Mouse (Mus musculus) bone marrow macrophage, adult 2 months (primary cell): Measurements from ENCODE around the gene Suz12. TPM values are rescaled to one million over a fixed set of nuclear protein-coding genes. Genes with fewer than 3 reads are reported as not detected.

Experiments used
- H3K27ac ChIP-seq: 2 replicates; pipeline ENCODE4 v1.5.1; 2012; ENCODE audit warnings: low read depth, low read length; ENCODE audit not compliant: insufficient read depth
- H3K4me1 ChIP-seq: 2 replicates; pipeline ENCODE4 v1.6.1; 2012; ENCODE audit warnings: low read length; ENCODE audit not compliant: control insufficient read depth, insufficient read depth
- H3K4me3 ChIP-seq: 2 replicates; pipeline ENCODE4 v1.5.1; 2012; ENCODE audit warnings: mild to moderate bottlenecking, low read length, moderate library complexity; ENCODE audit not compliant: insufficient read depth
- CTCF ChIP-seq: IDR thresholded peaks from 2 replicates; pipeline ENCODE4 v1.5.1; 2012; ENCODE audit warnings: low read depth, mild to moderate bottlenecking, low read length, moderate library complexity
- POLR2A ChIP-seq: IDR thresholded peaks from 2 replicates; pipeline ENCODE4 v1.6.1; 2012; ENCODE audit warnings: mild to moderate bottlenecking, low read depth, low read length, borderline replicate concordance
- polyA plus RNA-seq: library from polyadenylated mRNA; stranded (reverse); fragments of >200 nt; gene quantifications from 2 replicates; pipeline ENCODE4 v1.2.4, GENCODE M21; 2012; ENCODE audit not compliant: missing spikeins, insufficient read depth, insufficient read length

The Suz12 gene
- polyA plus RNA-seq = 40.8 and 52.0 TPM in 2 replicates

DNA sequence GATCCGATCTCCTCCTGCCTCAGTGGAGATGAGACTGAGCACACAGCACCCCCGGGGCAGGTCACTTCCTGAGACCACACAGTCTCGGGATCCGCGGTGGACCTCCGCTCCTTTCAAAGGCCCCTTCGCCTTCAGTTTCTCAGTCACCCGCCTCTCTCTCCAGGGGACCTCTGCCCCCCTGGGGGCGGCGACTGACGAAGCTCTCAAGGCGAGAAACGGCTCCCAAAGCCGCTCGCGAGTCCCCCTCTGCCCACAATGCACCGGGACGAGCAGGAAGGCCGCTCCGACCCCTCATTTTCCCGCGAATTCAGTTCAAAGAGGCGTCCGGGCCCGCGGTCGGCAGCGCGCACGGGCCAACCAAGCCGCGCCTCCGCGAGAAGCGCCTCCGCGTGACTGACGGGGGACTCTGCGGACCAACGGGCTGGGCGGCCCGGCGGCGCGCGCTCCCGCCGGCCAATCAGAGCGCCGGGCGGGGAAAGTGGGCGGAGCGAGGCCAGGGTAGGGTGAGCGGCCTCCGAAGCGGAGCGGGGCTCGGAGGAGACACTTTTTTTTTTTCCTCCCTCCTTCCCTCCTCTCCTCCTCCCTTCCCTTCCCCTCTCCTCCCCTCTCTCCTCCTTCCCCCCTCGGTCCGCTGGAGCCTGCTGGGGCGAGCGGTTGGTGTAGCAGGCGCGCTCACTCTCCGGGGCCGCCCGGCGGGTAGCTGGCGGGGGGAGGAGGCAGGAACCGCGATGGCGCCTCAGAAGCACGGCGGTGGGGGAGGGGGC, at the start of gene Suz12:
TSS of gene Suz12 (plus strand) at position 515 of the 764 bp plus-strand sequence.
- no peak; the same call in 1 of the 2 replicates for TF ChIP-seq CTCF
- peak; percentile 75; the same call in 1 of the 2 replicates for TF ChIP-seq POLR2A
- H3K4me1 ChIP-seq = peaks cover 4% of the 10 kb centered on the region
- peak within 1 kb of the TSS; percentile 92 for H3K4me3 ChIP-seq

DNA sequence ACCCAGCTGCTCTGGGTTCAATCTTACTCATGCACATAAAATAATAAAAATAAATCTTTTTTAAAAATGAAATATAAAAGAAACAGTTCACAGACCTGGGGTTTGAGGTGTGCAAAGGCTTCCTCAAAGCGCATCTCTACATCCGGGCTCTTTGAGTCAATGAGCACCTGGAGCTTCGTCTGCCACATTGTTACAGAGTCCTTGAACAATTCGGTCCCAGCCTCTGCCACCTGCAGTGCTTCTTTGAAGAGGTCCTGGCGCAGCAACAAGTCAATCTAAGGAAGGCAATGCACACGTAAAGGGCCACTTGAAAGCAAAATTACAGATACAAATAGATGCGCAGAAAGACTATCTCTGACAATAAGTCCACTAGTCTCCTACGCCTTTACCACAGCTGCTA, 49.8 kb upstream of the Suz12 start:
- no peak overlapping the region for H3K27ac ChIP-seq
- H3K4me1 ChIP-seq = no peaks in the 10 kb centered on the region
- no peak overlapping the region for H3K4me3 ChIP-seq
- TF ChIP-seq CTCF = no peak
- TF ChIP-seq POLR2A = no peak

More for the DNA sequence above, at the start of gene Suz12:
- H3K27ac ChIP-seq = peak within 1 kb of the TSS; percentile 92

GRCm38 (mm10) chr11:79943601-79944000, 49.3 kb upstream of the Suz12 start:
- Histone ChIP-seq H3K4me3 (no peak overlapping the region), H3K4me1 (no peaks in the 10 kb centered on the region), H3K27ac (no peak overlapping the region)
- TF ChIP-seq CTCF (no peak), POLR2A (no peak)

DNA sequence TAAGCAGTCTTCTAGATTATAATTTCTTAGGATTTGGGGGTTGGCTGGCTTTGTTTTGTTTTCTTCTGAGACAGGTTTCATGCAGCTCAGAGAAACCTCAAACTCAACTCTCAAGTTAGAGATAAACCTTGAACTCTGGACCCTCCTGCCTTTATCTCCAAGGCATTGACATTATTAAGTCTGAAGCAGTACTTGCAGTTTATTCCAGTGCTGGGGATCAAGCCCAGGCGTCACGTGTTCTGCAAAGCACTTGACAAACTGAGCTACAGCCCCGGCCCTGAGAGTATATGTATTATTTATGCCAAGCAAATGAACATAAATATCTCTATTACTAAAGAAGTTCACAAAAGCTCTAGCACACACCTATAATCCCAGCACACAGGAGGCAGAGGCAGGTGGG, 45.6 kb upstream of the Suz12 start:
- Histone ChIP-seq H3K4me3 (no peak overlapping the region), H3K27ac (no peak overlapping the region), H3K4me1 (no peaks in the 10 kb centered on the region)
- TF ChIP-seq POLR2A (no peak), CTCF (no peak)

- H3K4me3 ChIP-seq = peak overlapping the region; percentile 67
- H3K4me1 ChIP-seq = peaks cover 5% of the 10 kb centered on the region
- TF ChIP-seq CTCF (no peak), POLR2A (no peak)
- peak overlapping the region; percentile 73 for H3K27ac ChIP-seq
Observed at GRCm38 (mm10) chr11:79961346-79962124, 31.4 kb upstream of the Suz12 start.

DNA sequence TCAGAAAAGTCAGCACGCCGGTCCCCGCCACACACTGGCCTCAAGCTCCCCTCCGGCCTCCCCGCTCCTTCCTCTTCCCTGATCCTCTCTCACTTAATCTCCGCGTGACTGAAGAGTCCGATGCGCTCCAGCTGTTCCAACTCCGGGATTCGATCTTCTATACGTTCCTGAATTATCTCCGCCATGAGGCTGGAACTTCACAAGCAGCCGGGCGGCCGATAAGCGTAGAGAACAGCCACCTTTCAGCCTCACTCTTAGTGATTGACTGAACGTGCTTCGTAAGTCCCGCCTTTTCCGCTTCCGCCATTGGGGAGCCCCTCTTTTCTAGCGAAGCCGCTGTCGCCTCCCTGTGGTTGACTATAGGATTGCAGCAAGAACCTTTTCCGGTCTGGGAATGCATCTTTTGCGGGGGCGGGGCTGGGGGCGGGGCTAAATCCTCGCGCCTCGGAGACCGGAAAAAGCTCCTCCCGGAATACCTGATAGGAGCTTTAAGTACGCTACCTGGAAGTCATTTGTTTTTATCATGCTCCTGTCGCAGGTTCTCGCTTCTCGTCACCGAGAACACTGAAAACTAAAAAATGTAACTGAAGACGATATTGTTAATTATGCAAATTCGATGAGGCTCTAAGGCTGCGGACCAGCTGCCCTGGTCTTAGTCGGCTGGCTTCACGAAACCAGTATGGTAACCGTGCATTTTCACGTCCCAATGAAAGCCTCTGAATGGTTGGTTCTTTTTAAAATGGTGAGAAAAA, 30.6 kb upstream of the Suz12 start, which contains the start of gene Utp6:
TSS of gene Utp6 (minus strand) at position 266 of the 752 bp plus-strand sequence.
- Histone ChIP-seq H3K4me1 (peaks cover 5% of the 10 kb centered on the region), H3K27ac (peak within 1 kb of the TSS; percentile 73), H3K4me3 (peak within 1 kb of the TSS; percentile 90)
- TF ChIP-seq CTCF = peak; percentile 30; the same call in 1 of the 2 replicates
- no peak; the same call in 1 of the 2 replicates for TF ChIP-seq POLR2A

DNA sequence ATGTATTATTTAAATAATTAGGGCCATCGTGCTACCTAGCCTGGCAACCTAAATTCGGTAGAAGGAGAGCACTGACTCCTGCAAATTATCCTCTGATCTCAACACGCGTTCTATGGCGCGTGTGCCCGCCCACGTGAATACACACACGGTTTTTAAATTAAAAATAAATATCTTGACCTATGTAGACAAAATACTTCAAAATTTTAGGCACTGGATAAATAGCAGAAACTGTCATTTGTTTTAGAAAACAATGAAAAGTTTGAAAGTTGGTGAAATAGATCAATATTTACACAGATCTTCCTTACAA, 30.1 kb upstream of the Suz12 start:
- TF ChIP-seq POLR2A (no peak), CTCF (no peak)
- Histone ChIP-seq H3K4me3 (peak overlapping the region; percentile 90), H3K27ac (peak overlapping the region; percentile 49), H3K4me1 (peaks cover 5% of the 10 kb centered on the region)

DNA sequence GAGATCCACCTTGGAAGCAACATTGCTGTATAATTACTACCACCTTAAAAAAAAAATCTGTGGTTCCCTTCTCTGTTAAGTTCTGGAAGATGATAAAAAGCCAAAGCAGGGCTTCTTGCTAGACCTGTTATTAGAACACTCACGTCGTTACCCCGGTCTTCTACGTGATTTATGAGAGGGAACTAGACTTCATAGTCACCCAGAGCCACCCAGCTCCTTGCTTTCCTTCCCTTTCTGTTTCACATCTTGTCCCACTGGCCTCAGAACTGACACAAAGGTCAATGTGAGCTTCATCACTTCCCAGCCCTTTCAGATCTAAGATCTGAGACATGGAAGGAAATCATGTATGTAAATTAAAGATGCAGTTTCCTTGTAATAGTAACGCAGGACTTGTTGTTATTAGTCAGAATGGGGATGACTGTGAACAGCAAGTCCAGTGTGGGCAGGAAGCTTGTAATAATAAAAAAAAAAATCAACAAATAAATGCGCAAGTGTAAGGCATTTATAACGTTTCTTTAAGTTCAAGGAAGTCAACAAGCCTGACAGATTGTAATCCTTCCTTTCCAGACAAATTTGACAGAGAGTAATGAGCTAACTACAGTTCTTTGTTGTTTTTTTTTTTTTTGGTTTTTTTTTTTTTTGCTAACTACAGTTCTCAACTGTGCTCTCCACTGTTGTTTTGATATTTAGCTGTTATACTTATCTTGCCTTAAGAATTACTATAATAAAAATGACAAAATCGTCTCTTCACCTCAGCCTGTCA, 29.5 kb upstream of the Suz12 start:
- peak overlapping the region; percentile 19 for H3K4me3 ChIP-seq
- H3K27ac ChIP-seq = peak overlapping the region; percentile 14
- TF ChIP-seq POLR2A (no peak), CTCF (no peak)
- H3K4me1 ChIP-seq = peaks cover 5% of the 10 kb centered on the region

- H3K27ac ChIP-seq = no peak overlapping the region
- peaks cover 3% of the 10 kb centered on the region for H3K4me1 ChIP-seq
- TF ChIP-seq CTCF (no peak), POLR2A (no peak)
- no peak overlapping the region for H3K4me3 ChIP-seq
Observed at GRCm38 (mm10) chr11:79965896-79966295, 27.0 kb upstream of the Suz12 start.
